Mouse (Mus musculus) layer of hippocampus, adult 9-10 months (tissue): ENCODE measurements around the gene Snx14.

Experiments
- DNase-seq: peaks from one replicate; pipeline ENCODE4 v3.0.0; 2022; ENCODE audit warnings: low spot score

Gene Snx14

DNA sequence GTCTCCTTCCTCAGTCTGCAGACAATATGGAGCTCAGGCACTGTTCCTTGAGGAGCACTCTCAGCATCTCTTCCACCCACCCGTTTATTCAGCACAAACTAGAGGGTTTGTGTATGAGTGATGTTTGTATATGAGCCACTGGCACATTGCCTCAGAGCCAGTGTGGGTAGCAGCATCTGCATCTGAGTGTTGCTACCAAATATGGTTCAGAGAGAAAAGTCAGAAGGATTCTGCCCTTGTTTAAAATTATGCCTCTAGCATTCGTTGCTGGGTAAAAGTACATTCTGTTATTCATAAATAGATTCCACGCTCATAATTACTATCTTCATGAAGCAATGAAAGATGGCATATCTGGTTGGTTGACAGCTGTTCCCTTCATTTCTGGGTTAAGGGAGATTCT, 96.1 kb downstream of the Snx14 start:
- DNase-seq: peak; percentile 21

DNA sequence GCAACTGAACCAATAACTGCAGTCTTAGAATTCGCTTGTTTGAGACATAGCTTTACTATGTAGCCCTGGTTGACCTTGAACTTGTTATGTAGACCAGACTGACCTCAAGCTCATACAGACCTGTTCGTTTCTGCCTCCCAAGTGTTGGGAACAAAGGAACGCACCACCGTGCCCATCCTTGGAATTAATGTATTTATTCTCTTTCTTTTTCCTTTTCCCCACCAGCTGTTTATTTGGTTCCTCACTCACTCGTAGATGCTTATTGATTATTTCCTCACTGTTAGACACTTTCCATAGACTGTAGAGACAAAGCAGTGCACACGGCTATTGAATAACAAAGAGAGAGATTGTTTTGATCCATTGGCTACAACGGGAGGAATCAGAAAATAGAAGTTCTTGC, 96.5 kb downstream of the Snx14 start:
- DNase-seq: no peak

DNA sequence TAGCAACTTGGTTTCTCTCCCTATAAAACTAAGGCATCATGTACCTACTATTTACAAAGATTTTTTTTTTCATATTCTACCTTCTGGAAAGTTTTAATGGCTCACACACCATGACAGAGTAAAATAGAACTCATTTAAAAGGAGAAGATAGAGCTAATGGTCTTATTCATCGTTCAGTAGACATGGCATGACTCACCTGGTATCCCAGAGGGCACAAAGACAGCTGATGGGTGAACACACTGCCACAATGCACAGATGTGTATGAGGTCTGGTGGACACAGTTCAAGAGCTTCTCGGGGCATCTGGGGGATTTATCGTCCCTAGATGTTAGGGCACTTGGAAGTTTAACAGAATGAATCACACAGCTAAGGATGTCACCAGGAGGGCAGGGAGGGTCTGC, 97.9 kb downstream of the Snx14 start:
- DNase-seq: no peak

DNA sequence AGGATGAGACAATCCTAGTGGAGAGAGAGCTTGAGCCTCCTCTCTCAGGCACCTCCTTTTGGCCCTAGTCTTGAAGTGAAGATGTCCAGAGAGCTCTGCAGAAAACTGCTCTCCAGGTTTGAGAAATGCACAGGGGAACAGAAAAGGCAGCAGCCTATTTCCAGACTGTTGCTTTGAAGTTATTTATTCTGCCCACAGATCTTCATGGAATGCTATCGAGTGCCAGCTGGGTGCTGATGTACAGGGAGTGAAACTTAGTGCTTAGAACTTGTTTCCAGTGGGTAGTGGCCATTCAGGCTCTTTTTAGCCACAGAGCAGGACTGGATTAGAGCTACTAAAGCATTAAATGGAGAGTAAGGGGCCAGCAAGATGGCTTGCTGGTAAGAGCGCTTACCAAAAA, 102.9 kb downstream of the Snx14 start:
- no peak for DNase-seq

DNA sequence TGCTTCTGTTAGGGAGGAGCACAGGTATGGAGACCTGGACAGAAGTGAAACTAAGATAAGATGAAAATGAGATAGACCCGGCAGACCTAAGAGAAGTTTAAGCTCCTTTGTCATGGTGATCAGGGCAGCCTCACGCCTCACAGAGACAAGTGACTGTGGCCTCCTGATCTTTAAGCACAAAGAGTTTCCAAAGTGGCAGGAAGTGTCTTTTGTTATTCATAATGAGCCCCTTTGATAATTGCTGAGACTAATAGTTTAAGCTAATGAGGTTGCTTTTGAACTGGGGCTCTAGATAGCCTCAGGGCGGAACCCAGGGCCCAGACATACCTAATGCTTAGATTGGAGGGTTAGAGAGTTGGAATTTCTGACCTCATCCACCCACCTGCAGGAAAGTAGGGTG, 106.3 kb downstream of the Snx14 start:
- DNase-seq: no peak

DNA sequence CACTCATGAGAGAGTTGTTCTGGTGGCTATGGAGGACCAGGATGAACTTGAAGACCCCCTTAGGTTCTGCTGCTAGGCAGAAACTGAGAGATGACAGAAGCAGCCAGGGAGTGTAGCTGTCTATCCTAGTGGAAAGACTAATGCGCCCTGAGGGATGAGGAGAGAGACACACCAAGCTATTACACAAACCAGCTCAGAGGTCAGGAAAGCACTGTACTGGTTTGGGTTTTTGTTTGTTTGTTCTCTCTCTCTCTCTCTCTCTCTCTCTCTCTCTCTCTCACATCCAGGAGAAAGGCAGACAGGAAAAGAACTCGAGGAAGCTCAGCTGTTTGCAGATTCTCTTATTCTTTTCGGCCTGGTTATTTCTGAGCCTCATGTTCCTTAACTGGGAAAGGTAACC, 108.4 kb downstream of the Snx14 start:
- DNase-seq: no peak

DNA sequence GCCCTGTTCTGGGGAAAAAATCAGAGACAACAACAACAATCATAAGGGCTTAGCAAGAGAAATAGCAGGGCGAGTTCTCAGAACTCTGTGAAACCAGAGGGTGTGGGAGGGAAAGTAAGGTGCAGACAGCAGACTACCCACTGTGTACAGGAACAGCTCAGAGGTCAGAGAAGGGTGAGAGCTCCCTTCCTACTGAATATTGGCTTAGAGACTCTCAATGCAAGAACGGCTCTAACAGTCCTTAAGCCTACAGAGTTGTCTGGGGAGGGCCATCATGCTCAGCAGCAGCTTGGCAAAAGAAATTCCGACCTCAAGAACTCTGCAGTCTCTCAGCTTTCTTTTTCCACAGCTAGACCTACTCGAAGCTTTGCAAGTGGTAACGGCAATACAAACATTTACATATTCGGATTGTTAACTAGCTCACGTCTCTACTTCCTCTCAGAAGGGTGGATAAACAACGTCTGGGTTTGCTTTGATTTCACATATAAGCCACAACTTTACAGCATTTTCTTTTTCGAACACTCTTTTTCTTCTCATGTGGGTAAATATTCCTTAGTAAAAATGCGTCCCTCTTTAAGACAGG, 109.5 kb downstream of the Snx14 start:
- DNase-seq: no peak

DNA sequence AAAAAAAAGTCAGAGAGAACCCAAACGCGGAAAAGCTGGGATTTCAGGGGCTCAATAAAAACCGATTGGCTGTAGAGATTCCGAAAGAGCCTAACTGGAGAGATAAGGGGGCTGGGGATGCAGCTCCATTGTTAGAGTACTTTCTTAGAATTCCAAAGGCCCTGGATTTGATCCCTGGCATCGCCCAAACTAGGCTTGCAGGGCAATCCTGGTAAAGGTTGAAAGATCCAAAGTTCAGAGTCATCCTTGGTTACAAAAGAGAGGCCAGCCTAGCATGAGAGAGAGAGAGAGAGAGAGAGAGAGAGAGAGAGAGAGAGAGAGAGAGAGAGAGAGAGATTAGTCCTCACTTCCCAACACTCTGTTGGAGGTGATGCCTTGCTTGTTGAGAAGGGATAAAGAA, 110.1 kb downstream of the Snx14 start:
- no peak for DNase-seq

DNA sequence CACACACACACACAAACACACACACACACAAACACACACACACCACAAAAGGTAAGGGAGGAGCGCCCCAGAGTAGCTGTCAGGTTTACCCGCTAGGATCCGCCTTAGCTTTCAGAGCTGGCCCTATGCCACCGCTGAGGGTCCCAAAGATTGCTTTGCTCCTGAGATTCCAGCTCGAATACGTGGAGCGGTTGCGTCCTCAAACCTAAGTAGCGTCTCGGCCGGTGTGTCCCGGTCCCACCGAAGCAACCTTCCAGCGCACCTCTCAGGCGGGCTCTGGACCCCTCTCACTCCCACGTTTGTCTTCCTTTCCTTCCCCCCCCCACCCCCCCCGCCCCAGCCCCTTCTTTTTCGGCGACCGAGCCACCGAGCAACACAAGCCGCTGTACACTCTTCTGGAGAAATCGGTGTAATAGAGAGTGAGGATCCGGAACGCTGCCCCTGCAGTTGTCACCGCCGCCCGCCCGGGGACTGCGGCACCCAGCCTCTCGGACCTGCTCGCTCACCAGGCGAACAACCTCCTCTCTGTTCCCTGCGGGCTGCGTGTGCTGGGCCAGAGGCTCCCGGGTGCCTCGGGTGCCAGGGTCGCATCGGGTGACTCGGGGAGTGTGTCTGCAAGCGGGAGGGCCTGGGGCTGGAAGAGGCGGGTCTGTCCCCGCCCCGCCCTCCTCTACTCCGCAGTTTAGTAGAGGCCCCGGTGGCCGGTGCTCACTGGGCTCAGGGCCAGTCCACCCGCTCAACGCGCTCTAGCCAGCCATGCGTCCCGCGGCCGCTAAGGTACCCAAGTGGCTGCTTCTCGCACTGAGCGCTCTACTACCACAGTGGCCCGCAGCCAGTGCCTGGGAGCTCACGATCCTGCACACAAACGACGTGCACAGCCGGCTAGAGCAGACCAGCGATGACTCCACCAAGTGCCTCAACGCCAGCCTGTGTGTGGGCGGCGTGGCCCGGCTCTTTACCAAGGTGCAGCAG, 111.5 kb downstream of the Snx14 start, which contains the start of gene Nt5e:
Gene Nt5e, plus strand, starts transcription at position 268 of the 972 bp plus-strand sequence.
- peak; percentile 21 for DNase-seq
